Mouse (Mus musculus) forebrain, embryonic 14.5 days (tissue): Measurements from ENCODE around the gene Samd14. TPM values are rescaled to one million over a fixed set of nuclear protein-coding genes. Genes with fewer than 3 reads are reported as not detected.
A peak's percentile ranks its signal among the peaks of the same experiment; 100 is the strongest.

ENCODE experiments used
- ATAC-seq: fragments of 200-750 bp; cut with Nextera tagmentation; 2 replicates; pipeline ENCODE4 v1.8.0; 2017; ENCODE audit warnings: mild to moderate bottlenecking, moderate library complexity
- DNase-seq: peaks from one replicate; pipeline ENCODE4 v3.0.0-alpha.2; 2015; ENCODE audit warnings: low spot score
- H3K27ac ChIP-seq: fragments of 300-500 bp; sonication (generic); 2 replicates; pipeline ENCODE4 v1.5.1; 2014; ENCODE audit warnings: low read depth, mild to moderate bottlenecking, control low read depth, low read length, moderate library complexity
- H3K27me3 ChIP-seq: fragments of 300-500 bp; sonication (generic); replicated peaks from 2 replicates; pipeline ENCODE4 v1.6.1; 2014; ENCODE audit warnings: low read length, control low read depth, mixed read lengths; ENCODE audit not compliant: control insufficient read depth, insufficient read depth
- H3K36me3 ChIP-seq: fragments of 300-500 bp; sonication (generic); 2 replicates; pipeline ENCODE4 v1.6.1; 2014; ENCODE audit warnings: low read length, control low read depth; ENCODE audit not compliant: control insufficient read depth, insufficient read depth
- H3K4me1 ChIP-seq: fragments of 300-500 bp; sonication (generic); 2 replicates; pipeline ENCODE4 v1.6.1; 2014; ENCODE audit warnings: antibody characterized with exemption, low read length, control low read depth; ENCODE audit not compliant: control insufficient read depth, insufficient read depth
- H3K4me2 ChIP-seq: fragments of 300-500 bp; sonication (generic); 2 replicates; pipeline ENCODE4 v1.6.1; 2014; ENCODE audit warnings: mild to moderate bottlenecking, control low read depth, low read length
- H3K4me3 ChIP-seq: fragments of 300-500 bp; sonication (generic); 2 replicates; pipeline ENCODE4 v1.5.1; 2014; ENCODE audit warnings: low read depth, low read length, control low read depth
- H3K9ac ChIP-seq: fragments of 300-500 bp; sonication (generic); 2 replicates; pipeline ENCODE4 v1.6.1; 2014; ENCODE audit warnings: mild to moderate bottlenecking, low read length, control low read depth, moderate library complexity
- H3K9me3 ChIP-seq: fragments of 300-500 bp; sonication (generic); replicated peaks from 2 replicates; pipeline ENCODE4 v1.6.1; 2016; ENCODE audit warnings: low read length, control low read depth, mixed read lengths; ENCODE audit not compliant: control insufficient read depth
- WGBS: fragments of 180-500 bp; shearing (Covaris S2); extraction: QIAGEN DNeasy Blood & Tissue Kit; methylation state at CpG from one replicate; pipeline ENCODE4 v1.1.7; 2014; 5-methylcytosine and 5-hydroxymethylcytosine counted together
- polyA plus RNA-seq: library from polyadenylated mRNA; unstranded; fragments of >200 nt; fragmentation: Nextera tagmentation; extraction: Ambion mirVana; gene quantifications from 2 replicates; pipeline ENCODE4 v1.2.1, GENCODE M21; 2014

The Samd14 gene
- polyA plus RNA-seq, 1 experiment from 2014 or later = 81.7 TPM

DNA sequence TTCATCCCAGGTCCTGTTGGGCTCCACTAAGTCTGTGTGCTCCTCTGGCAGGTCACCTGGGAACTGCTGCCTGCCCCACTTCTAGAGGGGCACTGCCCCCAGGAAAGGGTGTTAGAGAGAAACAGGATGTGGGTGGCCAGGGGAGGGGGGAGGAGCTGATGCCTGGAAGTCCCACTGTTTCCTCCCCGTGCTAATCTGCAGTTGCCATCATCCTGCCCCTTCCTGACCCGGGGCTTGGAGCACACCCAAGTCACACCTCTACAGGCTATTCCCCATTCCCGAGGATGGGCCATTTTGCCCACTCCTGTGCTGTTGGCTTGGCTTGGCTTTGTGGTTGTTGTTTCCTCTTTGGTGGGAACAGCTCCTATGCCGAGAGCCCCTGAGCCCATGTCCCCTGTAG is 9.1 kb upstream of the Samd14 start:
- Histone ChIP-seq H3K27ac (no peak overlapping the region; the same call in 1 of the 2 replicates), H3K4me1 (peaks cover 17% of the 10 kb centered on the region), H3K4me3 (no peak overlapping the region), H3K4me2 (no peak overlapping the region), H3K36me3 (peaks cover 91% of the 10 kb centered on the region), H3K9me3 (no peaks in the 10 kb centered on the region), H3K9ac (no peak overlapping the region), H3K27me3 (no peaks in the 10 kb centered on the region)
- DNase-seq = no peak
- 51% methylated on average over 4 of the region's 4 CpGs for WGBS
- ATAC-seq = peak; percentile 9; the same call in 1 of the 2 replicates

DNA sequence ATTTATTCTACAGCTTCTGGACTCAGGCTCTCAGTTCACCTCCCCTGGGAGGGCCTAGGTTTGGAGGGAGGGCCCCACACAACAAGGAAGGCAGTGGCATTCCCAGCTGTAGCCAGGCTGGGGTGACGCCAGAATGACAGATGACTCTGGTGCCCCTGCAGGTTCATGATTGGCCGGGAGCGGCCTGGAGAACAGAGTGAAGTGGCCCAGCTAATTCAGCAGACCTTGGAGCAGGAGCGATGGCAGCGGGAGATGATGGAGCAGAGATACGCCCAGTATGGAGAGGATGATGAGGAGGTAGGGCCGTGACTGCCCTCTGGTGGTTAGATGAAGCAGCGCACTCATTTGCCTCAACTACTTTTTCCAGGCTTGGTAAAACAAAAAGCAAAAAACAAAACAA is 8.6 kb upstream of the Samd14 start:
- no peaks in the 10 kb centered on the region for H3K27me3 ChIP-seq
- WGBS = 1% methylated on average over 8 of the region's 8 CpGs
- H3K9ac ChIP-seq = no peak overlapping the region
- H3K4me2 ChIP-seq = no peak overlapping the region
- H3K9me3 ChIP-seq = no peaks in the 10 kb centered on the region
- DNase-seq (peak; percentile 87), ATAC-seq (peak; percentile 66)
- H3K4me3 ChIP-seq = no peak overlapping the region
- peaks cover 92% of the 10 kb centered on the region for H3K36me3 ChIP-seq
- H3K27ac ChIP-seq = no peak overlapping the region; the same call in 1 of the 2 replicates
- peaks cover 15% of the 10 kb centered on the region for H3K4me1 ChIP-seq

DNA sequence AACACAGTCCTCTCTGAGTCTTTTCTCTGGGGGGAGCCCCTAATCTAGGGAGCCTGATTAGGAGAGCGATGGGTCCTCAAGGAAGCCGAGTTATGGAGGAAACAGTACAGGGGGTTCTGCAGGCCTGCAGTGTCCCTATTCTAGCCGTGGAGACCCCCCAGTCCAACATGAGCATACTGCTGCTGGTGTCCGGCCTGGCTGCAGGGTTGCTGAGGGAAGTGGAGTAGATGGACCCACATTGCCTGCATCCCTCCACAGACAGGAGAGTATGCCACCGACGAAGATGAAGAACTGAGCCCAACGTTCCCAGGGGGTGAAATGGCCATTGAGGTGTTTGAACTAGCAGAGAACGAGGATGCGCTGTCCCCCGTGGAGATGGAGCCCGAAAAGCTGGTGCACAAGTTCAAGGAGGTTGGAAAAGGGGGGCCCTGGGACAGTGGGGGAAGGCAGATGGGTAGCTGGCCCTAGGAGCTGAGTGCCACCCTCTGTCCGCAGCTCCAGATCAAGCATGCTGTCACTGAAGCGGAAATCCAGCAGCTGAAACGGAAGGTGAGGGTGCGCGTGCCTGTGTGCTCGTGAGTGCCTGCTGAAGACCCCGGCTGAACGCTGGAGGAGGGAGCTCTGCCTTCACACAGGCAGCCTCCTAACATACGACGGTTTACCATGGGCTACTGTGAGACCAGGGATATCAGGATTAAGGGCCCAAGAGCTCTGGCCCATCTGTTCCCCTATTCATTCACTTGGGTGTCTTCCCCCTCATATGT is 7.9 kb upstream of the Samd14 start:
- no peaks in the 10 kb centered on the region for H3K9me3 ChIP-seq
- H3K4me3 ChIP-seq = no peak overlapping the region
- H3K27me3 ChIP-seq = no peaks in the 10 kb centered on the region
- ATAC-seq (no peak), DNase-seq (no peak)
- WGBS = 86% methylated on average over 21 of the region's 21 CpGs
- H3K4me2 ChIP-seq = no peak overlapping the region
- H3K4me1 ChIP-seq = peaks cover 17% of the 10 kb centered on the region
- peaks cover 87% of the 10 kb centered on the region for H3K36me3 ChIP-seq
- H3K27ac ChIP-seq = 0 out of 2 replicates have a peak overlapping the region, but pooled peaks have one; percentile 27
- no peak overlapping the region for H3K9ac ChIP-seq

DNA sequence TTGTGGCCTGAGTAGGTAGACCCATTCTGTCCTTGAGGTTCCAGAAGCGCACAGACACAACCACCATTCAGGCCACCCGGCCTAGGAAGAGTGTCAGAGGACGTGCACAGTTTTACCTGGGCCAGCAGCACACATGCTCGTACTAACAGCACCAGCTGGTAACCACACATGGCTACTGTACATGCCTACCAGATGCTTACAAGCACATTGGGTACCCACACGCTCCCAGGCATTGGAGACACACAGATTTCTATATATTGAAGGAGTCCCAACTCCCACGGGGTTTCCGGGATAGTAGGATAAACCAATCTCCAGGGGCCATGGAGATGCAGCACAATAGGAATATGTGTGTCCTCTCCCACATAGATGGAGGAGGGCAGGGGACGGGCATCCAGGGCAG is 7.0 kb upstream of the Samd14 start:
- H3K9me3 ChIP-seq = no peaks in the 10 kb centered on the region
- ATAC-seq = no peak
- no peak overlapping the region for H3K4me3 ChIP-seq
- H3K4me1 ChIP-seq = peaks cover 19% of the 10 kb centered on the region
- 93% methylated on average over 8 of the region's 8 CpGs for WGBS
- H3K4me2 ChIP-seq = no peak overlapping the region
- H3K27ac ChIP-seq = no peak overlapping the region
- H3K36me3 ChIP-seq = peaks cover 77% of the 10 kb centered on the region
- no peaks in the 10 kb centered on the region for H3K27me3 ChIP-seq
- no peak overlapping the region for H3K9ac ChIP-seq
- no peak for DNase-seq

DNA sequence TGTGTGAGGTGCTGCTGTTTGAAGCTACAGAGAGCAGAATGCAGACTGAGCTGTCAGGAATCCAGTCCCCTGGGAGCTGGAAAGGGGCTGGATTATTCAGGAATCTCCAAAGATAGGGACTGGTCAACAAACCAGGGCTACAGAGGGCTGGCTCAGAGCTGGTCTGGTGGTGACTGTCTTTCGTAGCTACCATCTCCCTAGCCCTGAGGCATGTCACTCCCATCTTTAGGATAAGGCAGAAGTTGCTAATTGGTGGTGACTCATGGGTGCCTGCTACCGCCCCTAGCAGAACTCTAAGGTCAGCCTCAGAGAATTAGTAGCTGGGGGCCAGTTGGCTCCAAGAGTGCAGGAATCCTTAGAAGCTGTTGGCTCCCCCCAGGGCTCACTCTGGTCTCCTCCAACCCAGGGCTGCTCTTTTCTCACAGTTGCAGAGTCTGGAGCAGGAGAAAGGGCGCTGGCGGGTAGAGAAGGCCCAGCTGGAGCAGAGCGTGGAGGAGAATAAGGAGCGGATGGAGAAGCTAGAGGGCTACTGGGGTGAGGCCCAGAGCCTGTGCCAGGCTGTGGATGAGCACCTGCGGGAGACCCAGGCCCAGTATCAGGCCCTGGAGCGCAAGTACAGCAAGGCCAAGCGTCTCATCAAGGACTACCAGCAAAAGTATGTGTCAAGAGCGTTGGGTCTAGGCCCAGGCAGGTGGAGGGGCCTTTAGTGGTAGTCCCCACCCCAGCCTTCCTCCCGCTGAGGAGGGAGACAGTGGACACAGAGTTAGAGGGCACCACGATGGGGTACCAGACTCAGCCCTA is 5.3 kb upstream of the Samd14 start:
- no peak for DNase-seq
- Histone ChIP-seq H3K27ac (0 out of 2 replicates have a peak overlapping the region, but pooled peaks have one; percentile 48), H3K27me3 (no peaks in the 10 kb centered on the region), H3K4me3 (no peak overlapping the region), H3K4me2 (no peak overlapping the region), H3K9ac (no peak overlapping the region), H3K4me1 (peaks cover 24% of the 10 kb centered on the region), H3K9me3 (no peaks in the 10 kb centered on the region), H3K36me3 (peaks cover 61% of the 10 kb centered on the region)
- no peak for ATAC-seq
- 83% methylated on average over 12 of the region's 12 CpGs for WGBS

DNA sequence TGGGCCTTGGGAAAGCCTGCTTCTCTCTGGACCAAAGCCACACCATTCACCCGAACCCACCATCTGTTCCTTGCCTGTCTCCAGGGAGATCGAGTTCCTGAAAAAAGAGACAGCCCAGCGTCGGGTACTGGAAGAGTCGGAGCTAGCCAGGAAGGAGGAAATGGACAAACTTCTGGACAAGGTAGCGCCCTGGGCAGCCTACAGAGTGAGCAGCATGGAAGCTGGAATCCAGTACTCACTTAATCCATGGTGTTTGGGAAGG is 4.8 kb upstream of the Samd14 start:
- Histone ChIP-seq H3K27ac (no peak overlapping the region), H3K9ac (no peak overlapping the region), H3K27me3 (no peaks in the 10 kb centered on the region), H3K4me2 (no peak overlapping the region), H3K9me3 (no peaks in the 10 kb centered on the region), H3K36me3 (peaks cover 56% of the 10 kb centered on the region), H3K4me1 (peaks cover 25% of the 10 kb centered on the region), H3K4me3 (no peak overlapping the region)
- DNase-seq (no peak), ATAC-seq (no peak)
- 62% methylated on average over 6 of the region's 6 CpGs for WGBS

DNA sequence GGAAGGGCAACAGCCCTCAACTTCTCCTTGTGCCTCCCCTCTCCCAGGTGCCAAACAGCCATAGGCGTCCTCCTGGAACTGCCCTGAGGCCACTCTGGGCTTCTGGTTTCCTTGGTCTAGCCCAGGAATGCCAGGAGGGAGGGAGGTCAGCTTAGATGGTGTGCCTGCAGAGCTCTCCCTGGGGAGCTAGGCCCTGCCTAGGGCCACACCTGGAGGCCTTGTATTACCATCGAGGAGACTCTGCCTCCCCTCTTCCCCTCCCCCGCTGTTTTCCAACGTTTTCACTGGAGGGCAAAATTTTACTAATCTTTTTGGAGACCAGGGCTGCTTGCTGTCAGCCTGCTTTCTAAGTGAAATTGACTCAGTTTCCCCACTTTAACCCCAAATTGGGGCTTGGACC is 3.6 kb upstream of the Samd14 start:
- Histone ChIP-seq H3K27ac (peak overlapping the region; percentile 80), H3K27me3 (no peaks in the 10 kb centered on the region), H3K9me3 (no peaks in the 10 kb centered on the region), H3K36me3 (peaks cover 46% of the 10 kb centered on the region), H3K4me3 (peak overlapping the region; percentile 30; the same call in 1 of the 2 replicates), H3K9ac (peak overlapping the region; percentile 60; the same call in 1 of the 2 replicates), H3K4me1 (peaks cover 20% of the 10 kb centered on the region), H3K4me2 (peak overlapping the region; percentile 68)
- WGBS = 32% methylated on average over 4 of the region's 4 CpGs
- ATAC-seq (no peak), DNase-seq (peak; percentile 22)

DNA sequence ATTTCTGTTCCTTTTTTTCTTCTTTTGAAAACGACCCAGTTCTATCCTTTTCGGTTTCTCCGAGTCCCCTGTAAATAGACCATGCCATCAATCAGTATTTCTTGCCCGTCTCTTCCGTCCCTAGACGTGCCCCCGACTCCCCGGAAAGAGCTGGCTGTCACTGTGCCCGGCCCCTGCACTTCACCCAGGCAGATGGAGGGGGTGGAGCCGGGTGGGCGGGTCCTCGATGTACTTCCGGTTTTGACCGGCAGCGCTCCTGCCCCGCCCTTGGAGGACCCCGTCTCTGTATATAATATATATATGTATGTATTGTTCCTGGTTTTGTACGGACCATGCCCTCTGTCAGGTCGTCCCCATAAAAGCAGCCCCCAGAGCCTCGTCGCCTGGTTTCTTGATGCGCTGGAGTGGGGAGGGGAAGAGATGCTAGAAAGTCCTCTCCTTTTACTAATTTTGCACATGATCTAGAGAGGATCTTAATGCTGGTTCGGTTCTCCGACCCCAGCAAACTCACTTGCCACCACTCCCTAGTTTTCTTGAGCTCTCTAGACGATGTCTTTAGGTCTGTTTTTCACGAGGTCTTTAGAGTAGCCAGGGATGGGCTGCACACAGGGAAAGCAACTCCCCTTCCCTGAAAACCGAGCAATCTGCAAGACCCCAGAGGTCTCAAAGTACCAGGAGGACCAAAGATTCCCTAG is 3.0 kb upstream of the Samd14 start:
- peaks cover 42% of the 10 kb centered on the region for H3K36me3 ChIP-seq
- peak overlapping the region; percentile 80 for H3K27ac ChIP-seq
- peak overlapping the region; percentile 68 for H3K4me2 ChIP-seq
- H3K9me3 ChIP-seq = no peaks in the 10 kb centered on the region
- H3K27me3 ChIP-seq = no peaks in the 10 kb centered on the region
- peak overlapping the region; percentile 60 for H3K9ac ChIP-seq
- WGBS = 1% methylated on average over 27 of the region's 27 CpGs
- H3K4me1 ChIP-seq = peaks cover 23% of the 10 kb centered on the region
- ATAC-seq (peak; percentile 58), DNase-seq (peak; percentile 90)
- peak overlapping the region; percentile 30 for H3K4me3 ChIP-seq
